Comparison of ENCODE assay signal across 12 mouse cellular contexts in the genomic region with DNA sequence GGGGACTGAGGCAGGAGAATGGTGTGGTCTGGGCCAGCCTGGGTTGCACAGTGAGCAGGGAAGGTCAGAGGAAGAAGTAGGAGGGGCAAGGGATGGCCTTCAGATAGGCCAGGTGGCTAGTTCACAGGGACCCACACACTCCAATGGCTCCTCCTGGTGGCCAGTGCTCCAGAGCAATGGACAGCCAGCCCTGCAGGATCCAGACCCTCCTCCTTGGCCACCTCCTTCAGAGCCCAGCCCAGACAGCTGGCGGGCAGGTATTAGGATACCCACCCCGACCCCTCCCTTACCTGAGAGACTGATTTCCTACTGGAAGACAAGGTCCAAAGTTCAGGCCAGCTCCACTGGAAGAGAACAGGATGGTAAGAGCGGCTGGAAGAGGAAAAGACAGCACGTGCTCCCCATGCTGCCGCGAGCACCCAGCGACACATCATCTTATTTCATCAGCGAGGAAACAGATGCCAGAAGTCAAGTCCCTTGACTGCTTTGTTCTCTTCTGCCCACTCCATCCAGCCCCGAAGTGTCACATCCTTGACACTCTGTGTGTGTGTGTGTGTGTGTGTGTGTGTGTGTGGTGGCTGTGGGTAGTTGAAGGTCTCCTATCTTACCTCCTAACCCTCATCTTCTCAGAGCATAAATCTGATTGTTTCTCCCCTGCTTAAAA. TPM values are rescaled to one million over a fixed set of nuclear protein-coding genes. Genes with fewer than 3 reads are reported as not detected.
DNase-seq lines count a peak whose midpoint lies in the region; ATAC-seq and TF ChIP-seq lines count a peak whose summit lies in the region.
"Had no signal": no experiment of that assay in that cellular context is flagged by ENCODE, and none has a peak within 500 bp of the region (broad histone marks: within the 10 kb centered on the region; RNA-seq: fewer than 3 reads in every experiment).

No protein-coding gene starts in this region.

- H3K9me3 ChIP-seq in liver, embryonic 14.5 days (ENCODE audit: control insufficient read depth, low read length): no peaks in the 10 kb centered on the region
- no peaks in the 10 kb centered on the region for H3K9me3 ChIP-seq in liver, embryonic 12.5 days (replicated peaks)
- no peaks in the 10 kb centered on the region for H3K9me3 ChIP-seq in intestine, embryonic 15.5 days
- no peaks in the 10 kb centered on the region for H3K9me3 ChIP-seq in forebrain, embryonic 12.5 days
- H3K9me3 ChIP-seq: midbrain, embryonic 12.5 days; neural tube, embryonic 15.5 days had no signal

- peak; percentile 39 to 46 for DNase-seq in cerebellum, postnatal 10 days
- no peak for DNase-seq in cerebellum, adult 2 months
- no peak for DNase-seq in liver, embryonic 14.5 days (ENCODE audit: low read depth in 3 of 3, low spot score in 3 of 3)
- DNase-seq in adrenal gland, adult 8-10 months: no peak
- DNase-seq: adrenal gland, postnatal 36 days; cerebellum, adult 9-11 months had no signal

- H3K4me3 ChIP-seq in cerebellum, adult 2 months (replicated peaks; ENCODE audit: insufficient read depth, low read depth, low read length): no peak overlapping the region
- H3K4me3 ChIP-seq in liver, embryonic 14.5 days (ENCODE audit: insufficient read depth in 1 of 2, low read depth in 2 of 2, low read length in 2 of 2): no peak overlapping the region
- no peak overlapping the region for H3K4me3 ChIP-seq in liver, embryonic 12.5 days
- no peak overlapping the region for H3K4me3 ChIP-seq in intestine, embryonic 15.5 days (replicated peaks)
- no peak overlapping the region for H3K4me3 ChIP-seq in forebrain, embryonic 12.5 days (replicated peaks)
- H3K4me3 ChIP-seq: midbrain, embryonic 12.5 days; neural tube, embryonic 15.5 days had no signal

- no peak for TF ChIP-seq EP300 in liver, embryonic 14.5 days (IDR thresholded peaks at IDR 0.05; ENCODE audit: low read depth)

- no peak overlapping the region for H3K4me2 ChIP-seq in liver, embryonic 14.5 days (ENCODE audit: low read depth)
- H3K4me2 ChIP-seq in liver, embryonic 12.5 days: no peak overlapping the region
- no peak overlapping the region; the same call in 1 of the 2 replicates for H3K4me2 ChIP-seq in intestine, embryonic 15.5 days (replicated peaks)
- H3K4me2 ChIP-seq in forebrain, embryonic 12.5 days: no peak overlapping the region
- H3K4me2 ChIP-seq: midbrain, embryonic 12.5 days; neural tube, embryonic 15.5 days had no signal

- no peak for TF ChIP-seq POLR2A in cerebellum, adult 2 months (IDR thresholded peaks at IDR 0.05; ENCODE audit: borderline replicate concordance, insufficient read depth, low read length)

- no peak for ATAC-seq in liver, embryonic 14.5 days (ENCODE audit: insufficient read depth)
- ATAC-seq in liver, embryonic 12.5 days: no peak
- peak; percentile 59 for ATAC-seq in intestine, embryonic 15.5 days
- ATAC-seq in megakaryocyte progenitor cell, adult 5-6 weeks (replicated peaks; ENCODE audit: poor library complexity): peak; percentile 44
- ATAC-seq in forebrain, embryonic 12.5 days (ENCODE audit: low FRiP score): no peak

- 80% methylated on average over 9 of the region's 9 CpGs for WGBS in cerebellum, adult 2 months
- 60% methylated on average over 9 of the region's 9 CpGs for WGBS in liver, embryonic 14.5 days (ENCODE audit: insufficient replicate concordance)
- 68% methylated on average over 9 of the region's 9 CpGs for WGBS in liver, embryonic 12.5 days (ENCODE audit: insufficient replicate concordance)
- 57% methylated on average over 9 of the region's 9 CpGs for WGBS in intestine, embryonic 15.5 days
- WGBS in forebrain, embryonic 12.5 days: 88% methylated on average over 9 of the region's 9 CpGs

- no peaks in the 10 kb centered on the region for H3K36me3 ChIP-seq in liver, embryonic 14.5 days (replicated peaks; ENCODE audit: control insufficient read depth, insufficient read depth, low read depth)
- H3K36me3 ChIP-seq in liver, embryonic 12.5 days: 0 out of 2 replicates have a peak, but pooled peaks cover 4% of the 10 kb centered on the region
- peaks cover 16% of the 10 kb centered on the region for H3K36me3 ChIP-seq in intestine, embryonic 15.5 days
- H3K36me3 ChIP-seq in forebrain, embryonic 12.5 days (replicated peaks): no peaks in the 10 kb centered on the region
- H3K36me3 ChIP-seq: midbrain, embryonic 12.5 days had no signal

- H3K27ac ChIP-seq in cerebellum, adult 2 months (ENCODE audit: insufficient read depth, low read length): no peak overlapping the region
- no peak overlapping the region for H3K27ac ChIP-seq in liver, embryonic 14.5 days
- H3K27ac ChIP-seq in liver, embryonic 12.5 days: no peak overlapping the region
- peak overlapping the region; percentile 54; the same call in 1 of the 2 replicates for H3K27ac ChIP-seq in intestine, embryonic 15.5 days
- no peak overlapping the region for H3K27ac ChIP-seq in forebrain, embryonic 12.5 days
- H3K27ac ChIP-seq: midbrain, embryonic 12.5 days; neural tube, embryonic 15.5 days had no signal

- H3K9ac ChIP-seq in liver, embryonic 14.5 days (replicated peaks): no peak overlapping the region
- H3K9ac ChIP-seq in liver, embryonic 12.5 days: no peak overlapping the region
- no peak overlapping the region for H3K9ac ChIP-seq in intestine, embryonic 15.5 days
- H3K9ac ChIP-seq in forebrain, embryonic 12.5 days: no peak overlapping the region
- H3K9ac ChIP-seq: midbrain, embryonic 12.5 days; neural tube, embryonic 15.5 days had no signal

- no peak for TF ChIP-seq CTCF in cerebellum, adult 2 months (IDR thresholded peaks at IDR 0.05; ENCODE audit: borderline replicate concordance, insufficient read depth, low read depth, low read length)
- peak; percentile 46 for TF ChIP-seq CTCF in liver, embryonic 14.5 days (IDR thresholded peaks at IDR 0.05; ENCODE audit: low read depth)

- peaks cover 2% of the 10 kb centered on the region; the same call in 1 of the 2 replicates for H3K27me3 ChIP-seq in cerebellum, adult 2 months (ENCODE audit: control insufficient read depth, insufficient read depth, low read length)
- peaks cover 34% of the 10 kb centered on the region for H3K27me3 ChIP-seq in liver, embryonic 14.5 days (ENCODE audit: control insufficient read depth, insufficient read depth, low read length)
- peaks cover 48% of the 10 kb centered on the region for H3K27me3 ChIP-seq in liver, embryonic 12.5 days (replicated peaks)
- no peaks in the 10 kb centered on the region for H3K27me3 ChIP-seq in intestine, embryonic 15.5 days (replicated peaks)
- H3K27me3 ChIP-seq in forebrain, embryonic 12.5 days: peaks cover 34% of the 10 kb centered on the region

- H3K4me1 ChIP-seq in cerebellum, adult 2 months (ENCODE audit: control insufficient read depth, insufficient read depth, low read length): no peaks in the 10 kb centered on the region
- H3K4me1 ChIP-seq in liver, embryonic 14.5 days (replicated peaks; ENCODE audit: control insufficient read depth in 2 of 2, insufficient read depth in 2 of 2, low read length in 1 of 2): no peaks in the 10 kb centered on the region
- H3K4me1 ChIP-seq in liver, embryonic 12.5 days: peaks cover 15% of the 10 kb centered on the region
- H3K4me1 ChIP-seq in intestine, embryonic 15.5 days (replicated peaks): peaks cover 32% of the 10 kb centered on the region
- peaks cover 23% of the 10 kb centered on the region for H3K4me1 ChIP-seq in forebrain, embryonic 12.5 days

RNA-seq across cellular contexts. Expression of gene Fblim1, which starts 10.2 kb away (rescaled TPM):
- 2.3 and 2.6 TPM in 2 replicates for polyA plus RNA-seq in cerebellum, adult 2 months (2012; rRNA removed)
- polyA plus RNA-seq in liver, embryonic 14.5 days (2012; rRNA removed): 1.1 and 2.0 TPM in 2 replicates
- 0.77 and 0.95 TPM in 2 replicates for polyA plus RNA-seq in liver, embryonic 14.5 days (2014; fragmentation: Nextera tagmentation; extraction: Ambion mirVana)
- 4.0 and 5.3 TPM in 2 replicates for polyA plus RNA-seq in liver, embryonic 12.5 days (2016; fragmentation: Nextera tagmentation; extraction: Ambion mirVana)
- 63.9 and 68.9 TPM in 2 replicates for polyA plus RNA-seq in intestine, embryonic 15.5 days (2015; fragmentation: Nextera tagmentation; extraction: Ambion mirVana)
- not detected in 2 replicates for total RNA-seq in megakaryocyte progenitor cell, adult 5-6 weeks (2015)
- total RNA-seq in megakaryocyte progenitor cell, adult 5-6 weeks (2017): 0.07 TPM in 1 of 2 replicates, not detected in the other
- total RNA-seq in adrenal gland, adult 8-10 months (2022): 10 to 100 TPM; 10.2 to 21.0 (median 17.6) TPM
- 17.3 and 19.8 TPM in 2 replicates for polyA plus RNA-seq in forebrain, embryonic 12.5 days (2016; fragmentation: Nextera tagmentation; extraction: Ambion mirVana)

RNA-seq across cellular contexts. Expression of gene Tmem82, which starts 22.7 kb away (rescaled TPM):
- polyA plus RNA-seq in cerebellum, adult 2 months (2012; rRNA removed): 0.57 and 0.73 TPM in 2 replicates
- 2.1 and 2.6 TPM in 2 replicates for polyA plus RNA-seq in liver, embryonic 14.5 days (2012; rRNA removed)
- 2.2 and 2.7 TPM in 2 replicates for polyA plus RNA-seq in liver, embryonic 14.5 days (2014; fragmentation: Nextera tagmentation; extraction: Ambion mirVana)
- polyA plus RNA-seq in liver, embryonic 12.5 days (2016; fragmentation: Nextera tagmentation; extraction: Ambion mirVana): 3.2 and 3.6 TPM in 2 replicates
- 18.5 and 21.0 TPM in 2 replicates for polyA plus RNA-seq in intestine, embryonic 15.5 days (2015; fragmentation: Nextera tagmentation; extraction: Ambion mirVana)
- total RNA-seq in megakaryocyte progenitor cell, adult 5-6 weeks (2015): 0.10 and 0.76 TPM in 2 replicates
- 0.46 and 1.6 TPM in 2 replicates for total RNA-seq in megakaryocyte progenitor cell, adult 5-6 weeks (2017)
- 1 to 10 TPM; 1.1 to 2.7 (median 2.1) TPM for total RNA-seq in adrenal gland, adult 8-10 months (2022)
- polyA plus RNA-seq in forebrain, embryonic 12.5 days (2016; fragmentation: Nextera tagmentation; extraction: Ambion mirVana): 0.09 and 0.33 TPM in 2 replicates

RNA-seq across cellular contexts. Expression of gene Slc25a34, which starts 27.9 kb away (rescaled TPM):
- polyA plus RNA-seq in cerebellum, adult 2 months (2012; rRNA removed): 7.7 and 9.5 TPM in 2 replicates
- 0.03 TPM in 2 replicates for polyA plus RNA-seq in liver, embryonic 14.5 days (2012; rRNA removed)
- polyA plus RNA-seq in liver, embryonic 14.5 days (2014; fragmentation: Nextera tagmentation; extraction: Ambion mirVana): not detected in 2 replicates
- polyA plus RNA-seq in liver, embryonic 12.5 days (2016; fragmentation: Nextera tagmentation; extraction: Ambion mirVana): not detected in 2 replicates
- 3.3 and 4.3 TPM in 2 replicates for polyA plus RNA-seq in intestine, embryonic 15.5 days (2015; fragmentation: Nextera tagmentation; extraction: Ambion mirVana)
- total RNA-seq in megakaryocyte progenitor cell, adult 5-6 weeks (2015): not detected in 2 replicates
- not detected in 2 replicates for total RNA-seq in megakaryocyte progenitor cell, adult 5-6 weeks (2017)
- 1 to 10 TPM; 1.3 to 5.1 (median 2.6) TPM for total RNA-seq in adrenal gland, adult 8-10 months (2022)
- not detected in 2 replicates for polyA plus RNA-seq in forebrain, embryonic 12.5 days (2016; fragmentation: Nextera tagmentation; extraction: Ambion mirVana)

RNA-seq across cellular contexts. Expression of gene Spen, which starts 57.3 kb away (rescaled TPM):
- polyA plus RNA-seq in cerebellum, adult 2 months (2012; rRNA removed): 16.6 and 18.6 TPM in 2 replicates
- 2.5 and 4.0 TPM in 2 replicates for polyA plus RNA-seq in liver, embryonic 14.5 days (2012; rRNA removed)
- 3.4 and 3.8 TPM in 2 replicates for polyA plus RNA-seq in liver, embryonic 14.5 days (2014; fragmentation: Nextera tagmentation; extraction: Ambion mirVana)
- polyA plus RNA-seq in liver, embryonic 12.5 days (2016; fragmentation: Nextera tagmentation; extraction: Ambion mirVana): 9.1 and 9.2 TPM in 2 replicates
- polyA plus RNA-seq in intestine, embryonic 15.5 days (2015; fragmentation: Nextera tagmentation; extraction: Ambion mirVana): 7.4 and 10.5 TPM in 2 replicates
- total RNA-seq in megakaryocyte progenitor cell, adult 5-6 weeks (2015): 28.4 and 35.6 TPM in 2 replicates
- total RNA-seq in megakaryocyte progenitor cell, adult 5-6 weeks (2017): 22.8 and 29.0 TPM in 2 replicates
- total RNA-seq in adrenal gland, adult 8-10 months (2022): 10 to 100 TPM; 53.0 to 94.3 (median 63.4) TPM
- 20.3 and 20.9 TPM in 2 replicates for polyA plus RNA-seq in forebrain, embryonic 12.5 days (2016; fragmentation: Nextera tagmentation; extraction: Ambion mirVana)

Comparison
In these comparisons a context has a peak if more than half of its experiments do, and no peak if none do; other contexts are left out.
1. DNase-seq: peak in cerebellum, postnatal 10 days (2 of 2); none in cerebellum, adult 2 months (0 of 2), liver, embryonic 14.5 days (0 of 3) and adrenal gland, adult 8-10 months (single experiment).
2. ATAC-seq: peak in intestine, embryonic 15.5 days (single experiment) and megakaryocyte progenitor cell, adult 5-6 weeks (single experiment); none in liver, embryonic 14.5 days (single experiment), liver, embryonic 12.5 days (single experiment) and forebrain, embryonic 12.5 days (single experiment).